In genomic region chr10:80398174-80398535, GRCm38 (mm10) we compare ENCODE assay signal across 8 mouse cellular contexts. TPM values are rescaled to one million over a fixed set of nuclear protein-coding genes. Genes with fewer than 3 reads are reported as not detected.
DNase-seq lines count a peak whose midpoint lies in the region; ATAC-seq and TF ChIP-seq lines count a peak whose summit lies in the region.

No protein-coding gene starts in this region.

- no peak for ATAC-seq in embryonic facial prominence, embryonic 11.5 days (replicated peaks; ENCODE audit: insufficient number of reproducible peaks, low FRiP score, low TSS enrichment, low read depth)
- no peak for ATAC-seq in intestine, embryonic 15.5 days
- no peak for ATAC-seq in neural tube, embryonic 14.5 days (ENCODE audit: low read depth)

- 3% methylated on average over 1 of the region's 1 CpGs for WGBS in liver, adult 2 months
- WGBS in embryonic facial prominence, embryonic 11.5 days: 6% methylated on average over 1 of the region's 1 CpGs
- 0% methylated on average over 1 of the region's 1 CpGs for WGBS in intestine, embryonic 15.5 days
- WGBS in neural tube, embryonic 14.5 days: 0% methylated on average over 1 of the region's 1 CpGs

- peak overlapping the region; percentile 75 for H3K27ac ChIP-seq in liver, adult 2 months (replicated peaks; ENCODE audit: insufficient read depth, low read depth, low read length)
- H3K27ac ChIP-seq in embryonic facial prominence, embryonic 11.5 days (replicated peaks; ENCODE audit: low read depth, low read length): peak overlapping the region; percentile 99
- peak overlapping the region; percentile 99 for H3K27ac ChIP-seq in intestine, embryonic 15.5 days
- H3K27ac ChIP-seq in neural tube, embryonic 14.5 days (ENCODE audit: low read depth, low read length): peak overlapping the region; percentile 98

- peak; percentile 54 for DNase-seq in liver, adult 2 months (ENCODE audit: extremely low read depth, low read depth, low spot score)
- no peak for DNase-seq in liver
- peak; percentile 40 for DNase-seq in embryonic facial prominence, embryonic 11.5 days (ENCODE audit: low spot score)
- DNase-seq in right cerebral cortex, postnatal 10 days (ENCODE audit: low spot score in 2 of 2): no peak
- DNase-seq in urinary bladder, postnatal 14 days (ENCODE audit: low spot score): no peak
- no peak for DNase-seq in layer of hippocampus, adult 18-20 months (ENCODE audit: low spot score in 2 of 2)

- H3K36me3 ChIP-seq in liver, adult 2 months (ENCODE audit: control insufficient read depth, insufficient read depth, low read length): peaks cover 9% of the 10 kb centered on the region; the same call in 1 of the 2 replicates
- H3K36me3 ChIP-seq in embryonic facial prominence, embryonic 11.5 days (replicated peaks; ENCODE audit: control insufficient read depth, insufficient read depth, low read depth, low read length): peaks cover 18% of the 10 kb centered on the region
- H3K36me3 ChIP-seq in intestine, embryonic 15.5 days: peaks cover 41% of the 10 kb centered on the region
- H3K36me3 ChIP-seq in neural tube, embryonic 14.5 days (ENCODE audit: control insufficient read depth, insufficient read depth, low read length): peaks cover 37% of the 10 kb centered on the region

- H3K9ac ChIP-seq in liver, adult 2 months (ENCODE audit: low read depth, low read length): peak overlapping the region; percentile 74
- H3K9ac ChIP-seq in embryonic facial prominence, embryonic 11.5 days (replicated peaks; ENCODE audit: low read length): peak overlapping the region; percentile 96
- peak overlapping the region; percentile 93 for H3K9ac ChIP-seq in intestine, embryonic 15.5 days
- H3K9ac ChIP-seq in neural tube, embryonic 14.5 days (replicated peaks; ENCODE audit: low read depth, low read length): peak overlapping the region; percentile 91

- no peaks in the 10 kb centered on the region for H3K27me3 ChIP-seq in liver, adult 2 months (ENCODE audit: control insufficient read depth, insufficient read depth, low read length)
- H3K27me3 ChIP-seq in embryonic facial prominence, embryonic 11.5 days (ENCODE audit: control insufficient read depth, insufficient read depth, low read length): no peaks in the 10 kb centered on the region
- H3K27me3 ChIP-seq in intestine, embryonic 15.5 days (replicated peaks): no peaks in the 10 kb centered on the region
- H3K27me3 ChIP-seq in neural tube, embryonic 14.5 days (ENCODE audit: control insufficient read depth, insufficient read depth, low read length): no peaks in the 10 kb centered on the region

- H3K4me2 ChIP-seq in embryonic facial prominence, embryonic 11.5 days (ENCODE audit: low read depth, low read length): peak overlapping the region; percentile 64
- peak overlapping the region; percentile 85 for H3K4me2 ChIP-seq in intestine, embryonic 15.5 days (replicated peaks)
- H3K4me2 ChIP-seq in neural tube, embryonic 14.5 days (ENCODE audit: low read depth, low read length): peak overlapping the region; percentile 87

- peaks cover 11% of the 10 kb centered on the region for H3K4me1 ChIP-seq in liver, adult 2 months (ENCODE audit: control insufficient read depth, insufficient read depth, low read length)
- no peaks in the 10 kb centered on the region; the same call in 1 of the 2 replicates for H3K4me1 ChIP-seq in embryonic facial prominence, embryonic 11.5 days (ENCODE audit: control insufficient read depth, insufficient read depth, low read length)
- peaks cover 24% of the 10 kb centered on the region for H3K4me1 ChIP-seq in intestine, embryonic 15.5 days (replicated peaks)
- H3K4me1 ChIP-seq in neural tube, embryonic 14.5 days (ENCODE audit: control insufficient read depth, insufficient read depth, low read length): peaks cover 20% of the 10 kb centered on the region

- H3K4me3 ChIP-seq in liver, adult 2 months (ENCODE audit: insufficient read depth, low read depth, low read length): peak overlapping the region; percentile 62
- peak overlapping the region; percentile 71 for H3K4me3 ChIP-seq in embryonic facial prominence, embryonic 11.5 days (ENCODE audit: low read depth, low read length)
- H3K4me3 ChIP-seq in intestine, embryonic 15.5 days (replicated peaks): peak overlapping the region; percentile 74
- H3K4me3 ChIP-seq in neural tube, embryonic 14.5 days (ENCODE audit: low read depth, low read length): peak overlapping the region; percentile 67

- no peak for TF ChIP-seq POLR2A in liver, adult 2 months (IDR thresholded peaks at IDR 0.05; ENCODE audit: extremely low read depth, insufficient read depth, low read length)

- H3K9me3 ChIP-seq in embryonic facial prominence, embryonic 11.5 days (replicated peaks; ENCODE audit: control insufficient read depth, low read length): no peaks in the 10 kb centered on the region
- no peaks in the 10 kb centered on the region for H3K9me3 ChIP-seq in intestine, embryonic 15.5 days
- no peaks in the 10 kb centered on the region for H3K9me3 ChIP-seq in neural tube, embryonic 14.5 days (ENCODE audit: control insufficient read depth, low read length)

- peaks cover 8% of the 10 kb centered on the region for H3K79me2 ChIP-seq in liver, adult 2 months (ENCODE audit: control insufficient read depth, insufficient read depth, low read length)

- no peak for TF ChIP-seq CTCF in liver, adult 2 months (IDR thresholded peaks at IDR 0.05; ENCODE audit: low read depth, low read length)

RNA-seq across cellular contexts. Expression of gene Mbd3, which starts 1.2 kb away (rescaled TPM):
- total RNA-seq in liver, adult 2 months (2014; rRNA removed): 21.1 and 32.8 TPM in 2 replicates
- 73.5 and 76.7 TPM in 2 replicates for polyA plus RNA-seq in liver, adult 2 months (2012; rRNA removed)
- polyA plus RNA-seq in embryonic facial prominence, embryonic 11.5 days (2014; fragmentation: Nextera tagmentation; extraction: Ambion mirVana): 241 and 259 TPM in 2 replicates
- 180 and 201 TPM in 2 replicates for polyA plus RNA-seq in intestine, embryonic 15.5 days (2015; fragmentation: Nextera tagmentation; extraction: Ambion mirVana)
- 162 and 166 TPM in 2 replicates for polyA plus RNA-seq in neural tube, embryonic 14.5 days (2014; fragmentation: Nextera tagmentation; extraction: Ambion mirVana)
- total RNA-seq in layer of hippocampus, adult 18-20 months (2021): 100 to 1,000 TPM; 159 to 162 TPM

RNA-seq across cellular contexts. Expression of gene Uqcr11, which starts 8.5 kb away (rescaled TPM):
- 1,362 and 1,401 TPM in 2 replicates for total RNA-seq in liver, adult 2 months (2014; rRNA removed)
- 2,210 and 2,521 TPM in 2 replicates for polyA plus RNA-seq in liver, adult 2 months (2012; rRNA removed)
- polyA plus RNA-seq in embryonic facial prominence, embryonic 11.5 days (2014; fragmentation: Nextera tagmentation; extraction: Ambion mirVana): 377 and 460 TPM in 2 replicates
- polyA plus RNA-seq in intestine, embryonic 15.5 days (2015; fragmentation: Nextera tagmentation; extraction: Ambion mirVana): 890 and 1,161 TPM in 2 replicates
- polyA plus RNA-seq in neural tube, embryonic 14.5 days (2014; fragmentation: Nextera tagmentation; extraction: Ambion mirVana): 674 and 791 TPM in 2 replicates
- 100 to 1,000 TPM; 410 to 413 TPM for total RNA-seq in layer of hippocampus, adult 18-20 months (2021)

RNA-seq across cellular contexts. Expression of gene Mex3d, which starts 10.7 kb away (rescaled TPM):
- 1.0 and 2.6 TPM in 2 replicates for total RNA-seq in liver, adult 2 months (2014; rRNA removed)
- polyA plus RNA-seq in liver, adult 2 months (2012; rRNA removed): 2.1 and 2.4 TPM in 2 replicates
- 10.3 and 12.9 TPM in 2 replicates for polyA plus RNA-seq in embryonic facial prominence, embryonic 11.5 days (2014; fragmentation: Nextera tagmentation; extraction: Ambion mirVana)
- 5.5 and 6.9 TPM in 2 replicates for polyA plus RNA-seq in intestine, embryonic 15.5 days (2015; fragmentation: Nextera tagmentation; extraction: Ambion mirVana)
- polyA plus RNA-seq in neural tube, embryonic 14.5 days (2014; fragmentation: Nextera tagmentation; extraction: Ambion mirVana): 11.5 and 12.2 TPM in 2 replicates
- total RNA-seq in layer of hippocampus, adult 18-20 months (2021): 10 to 100 TPM; 17.9 to 19.1 TPM

RNA-seq across cellular contexts. Expression of gene Tcf3, which starts 35.3 kb away (rescaled TPM):
- total RNA-seq in liver, adult 2 months (2014; rRNA removed): 6.4 and 9.9 TPM in 2 replicates
- 19.6 and 20.2 TPM in 2 replicates for polyA plus RNA-seq in liver, adult 2 months (2012; rRNA removed)
- 174 and 178 TPM in 2 replicates for polyA plus RNA-seq in embryonic facial prominence, embryonic 11.5 days (2014; fragmentation: Nextera tagmentation; extraction: Ambion mirVana)
- 91.7 and 94.2 TPM in 2 replicates for polyA plus RNA-seq in intestine, embryonic 15.5 days (2015; fragmentation: Nextera tagmentation; extraction: Ambion mirVana)
- polyA plus RNA-seq in neural tube, embryonic 14.5 days (2014; fragmentation: Nextera tagmentation; extraction: Ambion mirVana): 30.4 and 42.1 TPM in 2 replicates
- 10 to 100 TPM; 27.1 to 27.3 TPM for total RNA-seq in layer of hippocampus, adult 18-20 months (2021)

RNA-seq across cellular contexts. Expression of gene Plk5, which starts 41.9 kb away (rescaled TPM):
- 0.60 and 1.4 TPM in 2 replicates for total RNA-seq in liver, adult 2 months (2014; rRNA removed)
- polyA plus RNA-seq in liver, adult 2 months (2012; rRNA removed): 3.5 and 6.6 TPM in 2 replicates
- polyA plus RNA-seq in embryonic facial prominence, embryonic 11.5 days (2014; fragmentation: Nextera tagmentation; extraction: Ambion mirVana): 0.26 and 0.52 TPM in 2 replicates
- 0.32 and 0.63 TPM in 2 replicates for polyA plus RNA-seq in intestine, embryonic 15.5 days (2015; fragmentation: Nextera tagmentation; extraction: Ambion mirVana)
- 2.4 and 3.4 TPM in 2 replicates for polyA plus RNA-seq in neural tube, embryonic 14.5 days (2014; fragmentation: Nextera tagmentation; extraction: Ambion mirVana)
- 10 to 100 TPM; 30.3 to 30.5 TPM for total RNA-seq in layer of hippocampus, adult 18-20 months (2021)

Comparison
In these comparisons a context has a peak if more than half of its experiments do, and no peak if none do; other contexts are left out.
1. DNase-seq: peak in liver, adult 2 months (single experiment) and embryonic facial prominence, embryonic 11.5 days (single experiment); none in liver (single experiment), right cerebral cortex, postnatal 10 days (0 of 2), urinary bladder, postnatal 14 days (single experiment) and layer of hippocampus, adult 18-20 months (0 of 2).
2. Peak in every context shown above with its lines, with median percentiles within 50 percentile points of each other: H3K27ac ChIP-seq, H3K4me3 ChIP-seq, H3K9ac ChIP-seq and H3K4me2 ChIP-seq.